Mouse (Mus musculus): ENCODE measurements around the gene Golph3l. TPM values are rescaled to one million over a fixed set of nuclear protein-coding genes. Genes with fewer than 3 reads are reported as not detected.

The Golph3l gene
- polyA plus RNA-seq, 1 experiment, result 39.0 TPM

- peak overlapping the region; percentile 11; the same call in 1 of the 2 replicates for H3K4me3 ChIP-seq (ENCODE audit: low read depth, low read length)
- peaks cover 3% of the 10 kb centered on the region for H3K4me1 ChIP-seq (ENCODE audit: control insufficient read depth, insufficient read depth, low read length)
- H3K9me3 ChIP-seq (replicated peaks; ENCODE audit: control insufficient read depth, insufficient read depth, low read length, poor library complexity, severe bottlenecking), result no peaks in the 10 kb centered on the region
- H3K27ac ChIP-seq (ENCODE audit: insufficient read depth, low read length), result peak overlapping the region; percentile 98
- H3K36me3 ChIP-seq (ENCODE audit: control insufficient read depth, insufficient read depth, low read length, poor library complexity, severe bottlenecking), result peaks cover 55% of the 10 kb centered on the region
- no peak overlapping the region for H3K9ac ChIP-seq (ENCODE audit: low read depth, poor library complexity, severe bottlenecking)
- H3K27me3 ChIP-seq (ENCODE audit: control insufficient read depth, insufficient read depth, low read length, poor library complexity, severe bottlenecking), result no peaks in the 10 kb centered on the region
- TF ChIP-seq EP300 (IDR thresholded peaks at IDR 0.05; ENCODE audit: insufficient read depth, low read depth, low read length) (peak; percentile 80; the same call in 1 of the 2 replicates), POLR2A (IDR thresholded peaks at IDR 0.05; ENCODE audit: insufficient read depth, low read length) (peak; percentile 23), CTCF (IDR thresholded peaks at IDR 0.05; ENCODE audit: low read depth, low read length) (no peak)
These were observed 74.8 kb downstream of the Golph3l start for GRCm38 (mm10) chr3:95663486-95663885.

GRCm38 (mm10) chr3:95663969-95664608 lies 75.4 kb downstream of the Golph3l start:
- peaks cover 6% of the 10 kb centered on the region for H3K4me1 ChIP-seq (ENCODE audit: control insufficient read depth, insufficient read depth, low read length)
- H3K27me3 ChIP-seq (ENCODE audit: control insufficient read depth, insufficient read depth, low read length, poor library complexity, severe bottlenecking), result no peaks in the 10 kb centered on the region
- peaks cover 54% of the 10 kb centered on the region for H3K36me3 ChIP-seq (ENCODE audit: control insufficient read depth, insufficient read depth, low read length, poor library complexity, severe bottlenecking)
- H3K4me3 ChIP-seq (ENCODE audit: low read depth, low read length), result no peak overlapping the region
- H3K9ac ChIP-seq (ENCODE audit: low read depth, poor library complexity, severe bottlenecking), result peak overlapping the region; percentile 77
- peak overlapping the region; percentile 98 for H3K27ac ChIP-seq (ENCODE audit: insufficient read depth, low read length)
- TF ChIP-seq EP300 (IDR thresholded peaks at IDR 0.05; ENCODE audit: insufficient read depth, low read depth, low read length) (no peak), CTCF (IDR thresholded peaks at IDR 0.05; ENCODE audit: low read depth, low read length) (no peak), POLR2A (IDR thresholded peaks at IDR 0.05; ENCODE audit: insufficient read depth, low read length) (no peak)
- H3K9me3 ChIP-seq (replicated peaks; ENCODE audit: control insufficient read depth, insufficient read depth, low read length, poor library complexity, severe bottlenecking), result no peaks in the 10 kb centered on the region

GRCm38 (mm10) chr3:95664940-95665352 lies 76.2 kb downstream of the Golph3l start:
- peak overlapping the region; percentile 77 for H3K9ac ChIP-seq (ENCODE audit: low read depth, poor library complexity, severe bottlenecking)
- H3K4me1 ChIP-seq (ENCODE audit: control insufficient read depth, insufficient read depth, low read length), result peaks cover 8% of the 10 kb centered on the region
- H3K36me3 ChIP-seq (ENCODE audit: control insufficient read depth, insufficient read depth, low read length, poor library complexity, severe bottlenecking), result peaks cover 47% of the 10 kb centered on the region

GRCm38 (mm10) chr3:95666124-95666844 lies 77.5 kb downstream of the Golph3l start:
- H3K4me1 ChIP-seq (ENCODE audit: control insufficient read depth, insufficient read depth, low read length), result peaks cover 8% of the 10 kb centered on the region
- no peaks in the 10 kb centered on the region for H3K27me3 ChIP-seq (ENCODE audit: control insufficient read depth, insufficient read depth, low read length, poor library complexity, severe bottlenecking)
- H3K9me3 ChIP-seq (replicated peaks; ENCODE audit: control insufficient read depth, insufficient read depth, low read length, poor library complexity, severe bottlenecking), result no peaks in the 10 kb centered on the region
- H3K4me3 ChIP-seq (ENCODE audit: low read depth, low read length), result no peak overlapping the region
- H3K27ac ChIP-seq (ENCODE audit: insufficient read depth, low read length), result peak overlapping the region; percentile 95
- H3K36me3 ChIP-seq (ENCODE audit: control insufficient read depth, insufficient read depth, low read length, poor library complexity, severe bottlenecking), result peaks cover 33% of the 10 kb centered on the region
- peak overlapping the region; percentile 77 for H3K9ac ChIP-seq (ENCODE audit: low read depth, poor library complexity, severe bottlenecking)
- TF ChIP-seq EP300 (IDR thresholded peaks at IDR 0.05; ENCODE audit: insufficient read depth, low read depth, low read length) (peak; percentile 90), CTCF (IDR thresholded peaks at IDR 0.05; ENCODE audit: low read depth, low read length) (no peak)

More at GRCm38 (mm10) chr3:95664940-95665352, 76.2 kb downstream of the Golph3l start:
- H3K4me3 ChIP-seq (ENCODE audit: low read depth, low read length), result peak overlapping the region; percentile 10; the same call in 1 of the 2 replicates
- H3K27me3 ChIP-seq (ENCODE audit: control insufficient read depth, insufficient read depth, low read length, poor library complexity, severe bottlenecking), result no peaks in the 10 kb centered on the region
- H3K27ac ChIP-seq (ENCODE audit: insufficient read depth, low read length), result peak overlapping the region; percentile 98
- H3K9me3 ChIP-seq (replicated peaks; ENCODE audit: control insufficient read depth, insufficient read depth, low read length, poor library complexity, severe bottlenecking), result no peaks in the 10 kb centered on the region
- TF ChIP-seq EP300 (IDR thresholded peaks at IDR 0.05; ENCODE audit: insufficient read depth, low read depth, low read length), result no peak
- TF ChIP-seq POLR2A (IDR thresholded peaks at IDR 0.05; ENCODE audit: insufficient read depth, low read length), result no peak
- TF ChIP-seq CTCF (IDR thresholded peaks at IDR 0.05; ENCODE audit: low read depth, low read length), result no peak

DNA sequence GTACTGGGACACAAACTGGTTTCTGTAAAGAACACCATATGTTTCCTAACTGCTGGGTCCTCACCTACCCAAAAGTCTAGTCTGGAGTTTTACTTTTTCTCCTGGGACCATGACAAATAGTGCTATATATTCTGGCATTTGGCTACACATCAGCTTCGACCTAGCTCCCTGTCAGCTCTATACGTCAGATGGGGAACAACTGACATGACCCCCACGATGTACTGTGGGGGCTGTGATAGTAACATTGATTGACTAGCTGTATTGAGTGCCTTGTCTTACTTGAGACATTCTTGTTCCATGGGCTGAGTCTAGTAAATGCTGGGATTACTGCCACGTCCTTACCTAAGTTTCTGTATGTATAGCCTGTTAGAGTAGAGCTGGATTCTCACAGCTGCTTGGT lies 78.8 kb downstream of the Golph3l start:
- Histone ChIP-seq H3K36me3 (ENCODE audit: control insufficient read depth, insufficient read depth, low read length, poor library complexity, severe bottlenecking) (peaks cover 22% of the 10 kb centered on the region), H3K27me3 (ENCODE audit: control insufficient read depth, insufficient read depth, low read length, poor library complexity, severe bottlenecking) (no peaks in the 10 kb centered on the region), H3K4me3 (ENCODE audit: low read depth, low read length) (peak overlapping the region; percentile 14; the same call in 1 of the 2 replicates), H3K9me3 (replicated peaks; ENCODE audit: control insufficient read depth, insufficient read depth, low read length, poor library complexity, severe bottlenecking) (no peaks in the 10 kb centered on the region), H3K27ac (ENCODE audit: insufficient read depth, low read length) (peak overlapping the region; percentile 95), H3K4me1 (ENCODE audit: control insufficient read depth, insufficient read depth, low read length) (peaks cover 8% of the 10 kb centered on the region), H3K9ac (ENCODE audit: low read depth, poor library complexity, severe bottlenecking) (peak overlapping the region; percentile 19)
- TF ChIP-seq CTCF (IDR thresholded peaks at IDR 0.05; ENCODE audit: low read depth, low read length), result no peak
- no peak for TF ChIP-seq EP300 (IDR thresholded peaks at IDR 0.05; ENCODE audit: insufficient read depth, low read depth, low read length)
- no peak for TF ChIP-seq POLR2A (IDR thresholded peaks at IDR 0.05; ENCODE audit: insufficient read depth, low read length)

DNA sequence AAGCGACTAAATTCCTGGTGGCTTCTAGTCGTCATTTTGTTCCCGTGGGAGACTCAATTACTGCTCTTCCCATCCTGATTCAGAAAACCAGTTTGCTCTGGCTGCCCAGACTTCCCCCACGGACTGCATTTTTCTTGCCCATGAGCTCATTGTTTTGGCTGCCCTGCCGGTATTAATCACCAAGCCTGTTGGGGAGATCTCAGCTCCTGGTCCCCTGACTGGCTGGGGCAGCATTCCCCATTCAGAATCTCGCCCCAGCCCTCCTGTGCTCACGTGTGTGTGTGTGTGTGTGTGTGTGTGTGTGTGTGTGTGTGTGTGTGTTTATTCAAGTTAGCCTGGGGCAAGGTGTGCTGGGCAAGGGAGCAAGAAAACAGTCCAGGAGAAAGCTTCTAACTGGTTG lies 79.3 kb downstream of the Golph3l start:
- Histone ChIP-seq H3K36me3 (ENCODE audit: control insufficient read depth, insufficient read depth, low read length, poor library complexity, severe bottlenecking) (peaks cover 17% of the 10 kb centered on the region), H3K9me3 (replicated peaks; ENCODE audit: control insufficient read depth, insufficient read depth, low read length, poor library complexity, severe bottlenecking) (no peaks in the 10 kb centered on the region), H3K27ac (ENCODE audit: insufficient read depth, low read length) (peak overlapping the region; percentile 95), H3K9ac (ENCODE audit: low read depth, poor library complexity, severe bottlenecking) (peak overlapping the region; percentile 19), H3K27me3 (ENCODE audit: control insufficient read depth, insufficient read depth, low read length, poor library complexity, severe bottlenecking) (no peaks in the 10 kb centered on the region), H3K4me1 (ENCODE audit: control insufficient read depth, insufficient read depth, low read length) (peaks cover 8% of the 10 kb centered on the region), H3K4me3 (ENCODE audit: low read depth, low read length) (peak overlapping the region; percentile 14)
- no peak for TF ChIP-seq EP300 (IDR thresholded peaks at IDR 0.05; ENCODE audit: insufficient read depth, low read depth, low read length)

Other genes starting within 250 kb of the Golph3l start
- 67.9 and 73.3 TPM in 2 replicates for gene Setdb1, start 231.7 kb upstream of the Golph3l start, polyA plus RNA-seq (2011; ENCODE audit: insufficient read depth, insufficient read length, low read depth, missing spikeins)
- gene 4930558C23Rik, start 186.1 kb upstream of the Golph3l start, polyA plus RNA-seq (2011; ENCODE audit: insufficient read depth, insufficient read length, low read depth, missing spikeins), result 0.84 and 2.2 TPM in 2 replicates
- 70.9 and 75.5 TPM in 2 replicates for gene Arnt, start 154.5 kb upstream of the Golph3l start, polyA plus RNA-seq (2011; ENCODE audit: insufficient read depth, insufficient read length, low read depth, missing spikeins)
- gene Ctsk, start 89.7 kb upstream of the Golph3l start, polyA plus RNA-seq (2011; ENCODE audit: insufficient read depth, insufficient read length, low read depth, missing spikeins), result not detected in 2 replicates
- gene Ctss, start 62.1 kb upstream of the Golph3l start, polyA plus RNA-seq (2011; ENCODE audit: insufficient read depth, insufficient read length, low read depth, missing spikeins), result not detected in 2 replicates
- gene Hormad1, start 29.3 kb upstream of the Golph3l start, polyA plus RNA-seq (2011; ENCODE audit: insufficient read depth, insufficient read length, low read depth, missing spikeins), result 4.6 and 5.0 TPM in 2 replicates
- 67.4 and 68.5 TPM in 2 replicates for gene Ensa, start 36.1 kb downstream of the Golph3l start, polyA plus RNA-seq (2011; ENCODE audit: insufficient read depth, insufficient read length, low read depth, missing spikeins)
- 247 and 264 TPM in 2 replicates for gene Mcl1, start 69.9 kb downstream of the Golph3l start, polyA plus RNA-seq (2011; ENCODE audit: insufficient read depth, insufficient read length, low read depth, missing spikeins)
- gene Adamtsl4, start 99.0 kb downstream of the Golph3l start, polyA plus RNA-seq (2011; ENCODE audit: insufficient read depth, insufficient read length, low read depth, missing spikeins), result 6.9 and 10.1 TPM in 2 replicates
- 9.9 and 17.4 TPM in 2 replicates for gene Ecm1, start 150.6 kb downstream of the Golph3l start, polyA plus RNA-seq (2011; ENCODE audit: insufficient read depth, insufficient read length, low read depth, missing spikeins)
- gene Tars2, start 171.3 kb downstream of the Golph3l start, polyA plus RNA-seq (2011; ENCODE audit: insufficient read depth, insufficient read length, low read depth, missing spikeins), result 74.5 and 78.3 TPM in 2 replicates
- gene Rprd2, start 229.9 kb downstream of the Golph3l start, polyA plus RNA-seq (2011; ENCODE audit: insufficient read depth, insufficient read length, low read depth, missing spikeins), result 51.4 and 58.6 TPM in 2 replicates